Mouse (Mus musculus) heart, adult 9 months (tissue): ENCODE results near the gene Madcam1.

Experiments used
- DNase-seq, 2 experiments: peaks; one replicate each; pipeline ENCODE4 v3.0.0; 2022; ENCODE audit warnings: low spot score in 2 of 2

Madcam1 gene

DNA sequence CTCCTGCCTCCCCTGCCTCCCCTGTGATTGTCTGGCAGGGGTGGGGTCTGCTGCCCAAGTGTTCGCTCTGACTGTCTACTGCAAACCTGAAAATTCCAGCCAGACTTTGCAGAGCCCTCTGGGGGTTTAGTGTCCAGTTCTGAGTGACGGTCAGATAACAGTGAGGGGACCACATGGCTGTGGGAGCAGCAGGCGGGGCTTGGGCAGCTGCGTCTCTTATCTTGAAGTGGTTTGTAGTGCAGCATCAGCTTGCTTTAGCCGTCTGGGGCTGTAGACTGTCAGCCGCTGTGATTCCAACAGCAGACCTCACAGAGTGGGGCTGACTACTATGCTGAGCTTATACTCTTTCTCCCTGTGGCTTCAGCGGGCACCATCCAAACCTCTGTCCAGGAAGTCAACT is 44.9 kb downstream of the Madcam1 start:
- no peak for DNase-seq

DNA sequence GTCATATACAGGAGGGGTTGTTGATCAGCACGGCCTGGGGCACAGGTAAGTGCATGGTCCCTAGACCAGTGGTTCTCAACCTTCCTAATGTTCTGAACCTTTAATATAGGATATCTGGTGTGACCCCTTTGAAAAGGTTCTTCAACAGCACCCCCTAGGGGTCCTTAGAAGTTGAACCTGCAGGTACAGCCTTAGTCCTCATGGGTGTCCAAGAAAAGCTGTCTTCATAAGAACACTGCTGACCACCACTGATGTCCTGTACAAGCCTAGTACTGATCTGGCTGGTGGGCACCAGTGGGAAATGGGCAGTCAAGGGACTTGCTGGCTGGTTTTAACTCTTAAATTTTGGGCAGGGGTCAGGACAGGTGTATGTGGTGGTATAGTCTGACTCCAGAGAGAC is 47.7 kb downstream of the Madcam1 start:
- no peak for DNase-seq

DNA sequence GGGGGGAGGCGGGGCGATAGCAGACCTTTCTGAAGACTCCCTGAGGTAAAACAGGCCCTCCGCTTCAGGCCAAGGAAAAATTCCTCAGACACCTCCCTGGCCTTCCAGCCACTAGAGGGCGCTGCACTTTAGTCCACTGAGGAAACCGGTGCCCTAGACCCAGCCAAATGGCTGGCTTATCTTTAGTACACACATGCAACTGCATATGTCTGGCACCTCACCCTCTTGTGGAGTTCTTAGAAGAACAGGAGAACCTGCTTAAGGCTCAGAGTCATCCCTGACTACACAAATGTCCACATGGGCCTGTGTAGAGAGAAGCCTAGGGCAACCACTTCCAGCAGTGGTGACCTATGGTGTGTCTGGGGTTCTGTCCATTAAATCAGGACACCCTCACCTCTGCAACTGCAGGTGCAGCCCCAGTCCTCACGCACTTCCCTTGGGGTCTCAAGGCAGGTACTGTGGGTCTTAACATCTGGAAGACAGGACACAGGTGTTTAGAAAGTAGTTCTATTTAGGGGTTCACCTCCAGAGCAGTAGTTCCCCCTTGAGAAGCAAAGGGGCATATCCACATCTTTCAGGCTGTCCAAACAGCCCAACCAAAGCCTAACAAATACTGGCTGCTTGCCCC is 48.3 kb downstream of the Madcam1 start:
- DNase-seq: peak in 1 of 2 experiments; percentile 70

DNA sequence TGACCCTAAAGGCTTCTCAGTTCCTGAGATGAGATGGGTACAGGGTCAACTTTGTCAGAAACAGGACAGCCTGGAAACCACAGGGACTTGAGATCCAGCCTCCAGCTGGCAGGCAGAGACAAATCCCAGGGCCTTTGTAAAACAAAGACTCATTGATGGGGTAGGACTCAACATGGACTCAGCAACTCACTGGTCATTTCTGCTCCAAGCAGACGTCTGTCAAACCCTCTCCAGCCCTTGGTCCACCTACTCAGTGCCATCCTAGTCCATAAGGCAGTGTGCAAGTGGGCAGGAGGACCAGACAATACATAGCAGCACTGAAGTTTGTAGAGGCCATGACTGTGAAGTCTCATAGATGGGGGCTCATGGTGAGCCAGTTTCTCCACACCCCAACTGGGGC is 48.8 kb downstream of the Madcam1 start:
- no peak for DNase-seq

DNA sequence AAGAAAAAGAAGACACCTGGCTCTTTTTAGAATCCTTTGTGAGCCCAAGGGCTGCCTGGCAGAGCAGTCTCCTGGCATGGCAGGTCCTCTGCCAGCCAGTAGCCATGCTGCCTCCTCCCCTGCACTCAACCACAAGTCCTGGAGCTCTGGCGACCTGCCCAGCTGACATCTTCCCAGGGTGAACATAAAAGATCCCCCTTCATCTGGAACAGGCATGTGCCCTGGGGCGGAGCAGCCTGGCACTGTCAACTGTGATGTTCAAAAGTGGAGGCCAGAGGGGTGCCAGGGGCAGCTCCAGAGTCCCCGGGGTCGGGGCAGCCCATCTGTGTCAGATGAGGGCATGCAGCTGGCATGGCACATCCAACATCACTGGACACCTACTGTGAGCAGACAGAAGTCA is 50.6 kb downstream of the Madcam1 start:
- no peak for DNase-seq

DNA sequence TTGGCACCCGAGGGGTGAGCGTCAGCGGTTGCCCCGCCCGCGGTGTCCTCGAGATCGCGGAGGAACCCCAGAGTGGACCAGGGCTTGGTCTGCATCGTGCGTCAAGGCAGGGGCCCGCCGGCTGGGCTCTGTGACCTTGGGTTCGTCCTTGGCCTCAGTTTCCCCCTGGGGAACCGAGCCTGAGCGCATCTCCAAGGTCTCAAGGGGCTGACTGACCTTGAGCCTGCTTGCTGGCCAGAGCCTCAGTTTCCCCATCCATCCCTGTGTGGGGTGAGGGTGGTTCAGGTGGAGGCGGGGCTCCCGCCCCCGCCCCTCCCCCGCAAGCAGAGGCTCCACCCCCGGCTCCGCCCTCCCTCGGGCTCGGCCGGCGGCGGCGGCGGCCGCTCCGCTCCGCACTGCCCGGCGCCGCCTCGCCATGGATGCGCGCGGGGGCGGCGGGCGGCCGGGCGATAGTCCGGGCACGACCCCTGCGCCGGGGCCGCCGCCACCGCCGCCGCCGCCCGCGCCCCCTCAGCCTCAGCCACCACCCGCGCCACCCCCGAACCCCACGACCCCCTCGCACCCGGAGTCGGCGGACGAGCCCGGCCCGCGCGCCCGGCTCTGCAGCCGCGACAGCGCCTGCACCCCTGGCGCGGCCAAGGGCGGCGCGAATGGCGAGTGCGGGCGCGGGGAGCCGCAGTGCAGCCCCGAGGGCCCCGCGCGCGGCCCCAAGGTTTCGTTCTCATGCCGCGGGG is 52.1 kb downstream of the Madcam1 start, which contains the start of gene Hcn2:
Hcn2 (plus strand) TSS at position 381 of the 734 bp plus-strand sequence.
- no peak for DNase-seq

DNA sequence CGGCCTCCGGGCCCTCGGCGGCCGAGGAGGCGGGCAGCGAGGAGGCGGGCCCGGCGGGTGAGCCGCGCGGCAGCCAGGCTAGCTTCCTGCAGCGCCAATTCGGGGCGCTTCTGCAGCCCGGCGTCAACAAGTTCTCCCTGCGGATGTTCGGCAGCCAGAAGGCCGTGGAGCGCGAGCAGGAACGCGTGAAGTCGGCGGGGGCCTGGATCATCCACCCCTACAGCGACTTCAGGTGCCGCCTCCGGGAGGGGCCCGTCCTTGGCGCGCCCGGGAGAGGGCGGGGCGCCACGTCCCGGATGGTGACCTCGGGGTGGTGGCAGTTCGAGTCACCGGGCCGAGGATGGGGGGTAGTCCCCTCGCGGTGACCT is 52.6 kb downstream of the Madcam1 start:
- no peak for DNase-seq

DNA sequence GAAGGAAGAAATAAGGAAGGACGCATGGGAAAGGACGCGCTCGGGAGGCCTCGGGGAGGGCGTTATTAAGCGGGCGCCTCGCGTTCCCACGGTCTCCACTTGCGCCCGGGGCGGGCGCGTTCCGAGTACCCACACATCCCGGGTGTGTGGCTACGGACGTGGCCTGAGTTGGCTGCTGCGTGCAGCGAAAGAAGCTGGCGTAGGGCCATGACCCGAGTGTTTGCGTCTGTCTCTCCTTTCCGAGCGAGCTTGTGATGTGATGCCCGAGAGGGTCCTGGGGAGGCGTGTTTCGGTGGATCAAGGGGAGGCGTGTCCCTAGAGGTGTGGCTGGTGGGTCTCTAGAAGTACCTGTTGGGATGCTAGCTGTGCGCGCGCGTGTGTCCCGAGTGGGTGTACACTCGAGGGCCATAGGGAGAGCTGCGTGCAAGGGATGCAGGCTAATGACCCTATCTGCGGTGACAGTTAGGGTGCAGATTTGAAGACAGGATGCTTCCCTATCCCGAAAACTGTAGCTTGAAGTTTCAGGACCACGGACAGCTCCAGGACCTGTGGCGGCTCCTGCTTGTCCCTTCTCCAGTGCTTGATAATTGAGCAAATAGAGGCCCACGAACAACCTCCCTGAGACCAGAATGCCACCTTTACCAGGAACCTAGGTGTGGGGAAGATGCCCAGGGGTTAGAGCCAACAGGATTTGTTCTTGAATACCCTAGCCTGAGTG is 53.4 kb downstream of the Madcam1 start:
- DNase-seq: no peak
